Mouse (Mus musculus) ES-E14 (cell line): Measurements from ENCODE around the gene Cyp3a16. TPM values are rescaled to one million over a fixed set of nuclear protein-coding genes. Genes with fewer than 3 reads are reported as not detected.
"Not testable (repeated sequence)": the region's sequence is repeated elsewhere in the genome, so short reads cannot be mapped to it uniquely, and the experiment has no call there.

ENCODE experiments used
- DNase-seq: peaks from one replicate; pipeline ENCODE4 v3.0.0-alpha.2; 2013; ENCODE audit warnings: low read depth, low spot score
- H3K27ac ChIP-seq: 2 replicates; pipeline ENCODE4 v1.5.1; 2012; ENCODE audit warnings: low read depth, mild to moderate bottlenecking, low read length, moderate library complexity, mixed read lengths; ENCODE audit not compliant: poor library complexity, insufficient read depth, severe bottlenecking
- H3K36me3 ChIP-seq: 2 replicates; pipeline ENCODE4 v1.6.1; 2012; ENCODE audit warnings: mild to moderate bottlenecking, low read length, moderate library complexity, mixed read lengths; ENCODE audit not compliant: control insufficient read depth, poor library complexity, insufficient read depth, severe bottlenecking
- H3K4me1 ChIP-seq, 2 experiments: fragments of 150-350 bp in 1 of 2; sonication (generic) in 1 of 2; 2 replicates each; pipeline ENCODE4 v1.6.1; 2012; ENCODE audit warnings: low read length in 2 of 2, mild to moderate bottlenecking in 1 of 2, mixed read lengths in 1 of 2; ENCODE audit not compliant: control insufficient read depth in 2 of 2, insufficient read depth in 2 of 2, poor library complexity in 1 of 2
- H3K4me3 ChIP-seq, 2 experiments: fragments of 150-350 bp in 1 of 2; sonication (generic) in 1 of 2; 2 replicates each; pipeline ENCODE4 v1.5.1; 2012; ENCODE audit warnings: low read length in 2 of 2, low read depth in 1 of 2, mild to moderate bottlenecking in 1 of 2, mixed read lengths in 1 of 2; ENCODE audit not compliant: insufficient read depth in 1 of 2, poor library complexity in 1 of 2, severe bottlenecking in 1 of 2
- H3K9ac ChIP-seq: 2 replicates; pipeline ENCODE4 v1.6.1; 2012; ENCODE audit warnings: low read depth, mild to moderate bottlenecking, low read length, mixed read lengths; ENCODE audit not compliant: poor library complexity, insufficient read depth, severe bottlenecking
- H3K9me3 ChIP-seq: fragments of 150-350 bp; sonication (generic); 2 replicates; pipeline ENCODE4 v1.6.1; 2012; ENCODE audit warnings: low read depth, mild to moderate bottlenecking, low read length; ENCODE audit not compliant: control insufficient read depth, insufficient read depth
- CHD2 ChIP-seq: IDR thresholded peaks from 2 replicates; pipeline ENCODE4 v1.6.1; 2014; ENCODE audit warnings: mild to moderate bottlenecking, low read depth, low read length, inconsistent platforms
- HCFC1 ChIP-seq: IDR thresholded peaks from 2 replicates; pipeline ENCODE4 v1.6.1; 2012; ENCODE audit warnings: low read length, inconsistent platforms, borderline replicate concordance; ENCODE audit not compliant: insufficient read depth
- MAFK ChIP-seq: IDR thresholded peaks from 2 replicates; pipeline ENCODE4 v1.6.1; 2014; ENCODE audit warnings: mild to moderate bottlenecking, low read depth, low read length, inconsistent platforms; ENCODE audit not compliant: insufficient read depth
- ZC3H11A ChIP-seq: IDR thresholded peaks from 2 replicates; pipeline ENCODE4 v1.6.1; 2012; ENCODE audit warnings: low read depth, mild to moderate bottlenecking, inconsistent platforms, low read length, borderline replicate concordance
- ZNF384 ChIP-seq: IDR thresholded peaks from 2 replicates; pipeline ENCODE4 v1.6.1; 2012; ENCODE audit warnings: low read depth, low read length, inconsistent platforms
- in situ Hi-C, 2 experiments: fragments of 600-800 bp; cut with MboI; formaldehyde crosslinking; loops; one replicate each; pipeline ENCODE4 v1.15.1; 2025; ENCODE audit warnings: low sequenced_read_pairs in 2 of 2, inconsistent platforms in 1 of 2; ENCODE audit not compliant: unreplicated experiment in 2 of 2
- total RNA-seq: library from RNA; depleted of rRNA; stranded (reverse); fragments of 300-350 nt; gene quantifications from 2 replicates; pipeline ENCODE4 v1.2.3, GENCODE M21; 2012; rRNA removed

Cyp3a16 gene
- total RNA-seq, result not detected in 2 replicates

GRCm38 (mm10) chr5:145469623-145470022 is at the start of gene Cyp3a16:
TSS of gene Cyp3a16 (minus strand) at chr5:145469723.
- H3K4me1 ChIP-seq, H3K36me3 ChIP-seq, H3K27ac ChIP-seq, H3K4me3 ChIP-seq, DNase-seq, H3K9me3 ChIP-seq, H3K9ac ChIP-seq, in situ Hi-C loops: not testable (repeated sequence)

GRCm38 (mm10) chr5:145490300-145490699 is 20.8 kb upstream of the Cyp3a16 start:
- no peak for DNase-seq
- H3K36me3 ChIP-seq, result no peaks in the 10 kb centered on the region
- TF ChIP-seq CHD2, result no peak
- TF ChIP-seq MAFK, result no peak
- TF ChIP-seq ZNF384, result no peak
- TF ChIP-seq HCFC1, result no peak
- TF ChIP-seq ZC3H11A, result no peak
- H3K4me1 ChIP-seq, result no peaks in the 10 kb centered on the region
- no peaks in the 10 kb centered on the region for H3K9me3 ChIP-seq
- H3K27ac ChIP-seq, result no peak overlapping the region
- in situ Hi-C loops, result no loop called here
- H3K9ac ChIP-seq, result no peak overlapping the region
- no peak overlapping the region for H3K4me3 ChIP-seq

GRCm38 (mm10) chr5:145464304-145465088 is 5.0 kb downstream of the Cyp3a16 start:
- H3K36me3 ChIP-seq, result no peaks in the 10 kb centered on the region
- no peak for DNase-seq
- H3K9ac ChIP-seq, result no peak overlapping the region
- no peaks in the 10 kb centered on the region for H3K9me3 ChIP-seq
- H3K4me3 ChIP-seq, result no peak overlapping the region
- in situ Hi-C loops, result no loop called here
- TF ChIP-seq ZC3H11A, result no peak
- TF ChIP-seq CHD2, result no peak
- no peak overlapping the region for H3K27ac ChIP-seq
- no peaks in the 10 kb centered on the region for H3K4me1 ChIP-seq

GRCm38 (mm10) chr5:145462321-145462720 is 7.2 kb downstream of the Cyp3a16 start:
- no peak for DNase-seq
- in situ Hi-C loops, result no loop called here
- TF ChIP-seq ZC3H11A (no peak), CHD2 (no peak), MAFK (no peak), HCFC1 (no peak), ZNF384 (no peak)
- H3K36me3 ChIP-seq, result no peaks in the 10 kb centered on the region
- no peak overlapping the region for H3K4me3 ChIP-seq
- H3K9me3 ChIP-seq, result no peaks in the 10 kb centered on the region
- no peak overlapping the region for H3K9ac ChIP-seq
- no peaks in the 10 kb centered on the region for H3K4me1 ChIP-seq
- no peak overlapping the region for H3K27ac ChIP-seq

- DNase-seq, result no peak
- in situ Hi-C loops, result no loop called here
- TF ChIP-seq MAFK, result no peak
- no peak for TF ChIP-seq CHD2
- TF ChIP-seq ZC3H11A, result no peak
- TF ChIP-seq HCFC1, result no peak
- TF ChIP-seq ZNF384, result no peak
- Histone ChIP-seq H3K4me1 (no peaks in the 10 kb centered on the region), H3K36me3 (no peaks in the 10 kb centered on the region), H3K27ac (no peak overlapping the region), H3K9me3 (no peaks in the 10 kb centered on the region), H3K4me3 (no peak overlapping the region), H3K9ac (no peak overlapping the region)
Measured at GRCm38 (mm10) chr5:145454389-145454788, 15.1 kb downstream of the Cyp3a16 start.
